Mouse (Mus musculus) embryonic stem cell, embryonic (primary cell): Measurements from ENCODE around the gene Galns.

Experiments
- CTCF ChIA-PET, 4 experiments: fragments of 300-600 bp in 2 of 4; fragments of 350-600 bp in 2 of 4; sonication (Branson Sonifier 250); formaldehyde crosslinking; loops; one replicate each; lab custom pipeline; 2022; ENCODE audit warnings: inconsistent platforms in 2 of 4; lab: Charles Lee
- POLR2A ChIA-PET, 4 experiments: fragments of 300-600 bp in 2 of 4; fragments of 350-600 bp in 2 of 4; sonication (Branson Sonifier 250); formaldehyde crosslinking; loops; one replicate each; lab custom pipeline; 2022; ENCODE audit warnings: antibody characterized with exemption in 4 of 4, inconsistent platforms in 1 of 4; lab: Charles Lee

Gene Galns

DNA sequence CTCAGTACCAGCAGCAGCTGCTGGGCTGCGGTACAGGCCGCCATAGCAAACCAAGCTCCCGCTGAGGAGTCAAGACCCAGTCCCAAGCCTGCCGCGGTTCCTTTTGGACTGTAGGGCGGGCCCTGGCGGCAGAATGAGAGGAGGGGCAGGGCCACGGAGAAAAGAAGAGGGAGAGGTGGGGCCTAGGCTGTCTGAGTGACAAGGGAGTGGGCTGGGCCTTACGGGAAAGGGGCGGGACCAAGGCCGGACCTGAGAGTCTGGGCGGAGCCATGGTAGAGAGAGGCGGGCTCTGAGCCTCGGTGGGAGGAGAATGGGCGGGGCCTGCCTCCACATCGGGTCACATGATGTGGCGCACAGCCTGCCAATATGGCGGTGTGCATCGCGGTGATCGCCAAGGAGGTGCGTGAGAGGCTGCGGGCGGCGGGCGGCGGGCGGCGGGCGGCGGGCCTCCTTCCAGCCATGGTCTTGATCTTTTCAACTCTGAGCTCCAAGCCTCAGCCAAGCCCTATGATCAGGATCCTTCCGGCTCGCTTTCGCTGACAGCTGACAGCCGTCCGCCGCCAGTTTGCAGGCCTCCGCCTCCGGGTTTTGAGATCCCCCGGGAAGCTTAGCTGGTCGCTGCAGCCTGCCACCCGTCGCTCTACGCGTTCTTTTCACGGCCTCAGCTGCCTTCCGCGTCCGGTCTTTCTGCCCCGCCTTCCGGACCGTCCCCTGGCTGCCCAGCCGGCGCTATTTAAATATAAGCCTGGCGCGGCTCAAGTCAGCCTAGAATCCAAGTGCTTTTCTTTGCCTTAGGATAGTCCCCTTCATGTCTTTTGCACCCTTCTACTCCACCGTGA lies at the start of gene Galns, which contains the start of gene Trappc2l:
Gene Galns (minus strand): TSS at position 169 of the 839 bp plus-strand sequence.
Gene Trappc2l (plus strand): TSS at position 346 of the 839 bp plus-strand sequence.
- CTCF ChIA-PET, result interaction anchor here (0.6 to 1.5 kb wide), 13 partner anchors 11 to 702 kb away, joined by 3 to 5 read pairs (median 3); partner anchors contain the start of gene Pabpn1l (in 1 of the 4)
- POLR2A ChIA-PET, result interaction anchor here (0.6 to 3.1 kb wide), 58 partner anchors 9 to 795 kb away, joined by 3 to 26 read pairs (median 4); partner anchors contain the start of genes Aprt (in 2 of the 4), Cdt1 (in 2 of the 4), Ankrd11 (in 1 of the 4) and Cbfa2t3 (in 1 of the 4)

DNA sequence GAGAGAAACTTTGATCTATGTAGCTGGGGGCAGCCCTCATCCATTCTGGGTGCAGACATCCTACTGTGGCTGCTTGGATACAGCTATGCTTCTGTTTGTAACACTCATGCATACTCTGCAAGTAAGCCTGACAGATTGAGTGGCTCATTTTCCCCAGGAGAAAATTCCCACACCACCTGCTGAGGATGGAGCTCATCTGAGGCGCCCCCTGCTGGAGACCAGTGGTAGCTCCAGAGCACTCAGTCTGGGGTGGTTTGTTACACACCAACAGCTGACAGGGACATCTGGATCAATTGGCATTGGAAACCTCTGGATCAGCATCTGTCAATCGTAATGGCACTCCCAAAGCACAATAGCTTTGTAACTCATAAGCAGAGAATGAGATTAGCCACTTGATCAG lies 48.8 kb upstream of the Galns start:
- CTCF ChIA-PET, result interaction anchor here (0.5 to 2.3 kb wide), 65 partner anchors 8 to 1730 kb away, joined by 3 to 14 read pairs (median 4); partner anchors contain the start of genes Galns (in 1 of the 4) and Pabpn1l (in 1 of the 4)
- POLR2A ChIA-PET, result interaction anchor here in 3 of 4 experiments (0.6 to 2.2 kb wide), 7 partner anchors 20 to 461 kb away, joined by 3 to 4 read pairs (median 3); no protein-coding TSS in a partner anchor

DNA sequence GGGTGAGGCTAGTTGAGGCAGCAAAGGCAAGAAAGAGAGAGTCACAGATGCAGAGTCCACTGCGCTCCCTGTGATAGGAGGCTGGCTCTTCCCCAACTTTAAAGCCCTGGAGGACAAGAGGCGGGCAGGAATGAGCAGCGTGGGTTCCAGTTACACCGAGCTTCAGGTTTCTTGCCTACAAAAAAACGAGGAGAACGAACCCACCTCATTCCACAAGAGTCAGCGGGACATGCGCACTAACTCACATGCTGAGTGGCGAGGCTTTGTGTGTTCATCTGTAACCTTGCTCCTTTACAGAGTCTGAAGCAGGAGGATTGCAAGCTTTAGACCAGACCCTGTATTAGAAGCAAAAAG lies 47.5 kb upstream of the Galns start:
- ChIA-PET CTCF (interaction anchor here (0.6 to 2.3 kb wide), 10 partner anchors 10 to 860 kb away, joined by 3 to 12 read pairs (median 6); partner anchors contain the start of gene Gas8 (in 1 of the 4)), POLR2A (interaction anchor here in 3 of 4 experiments (0.5 to 2.2 kb wide), 5 partner anchors 19 to 156 kb away, joined by 3 to 4 read pairs (median 4); partner anchors contain the start of gene Cdt1 (in 1 of the 3))

DNA sequence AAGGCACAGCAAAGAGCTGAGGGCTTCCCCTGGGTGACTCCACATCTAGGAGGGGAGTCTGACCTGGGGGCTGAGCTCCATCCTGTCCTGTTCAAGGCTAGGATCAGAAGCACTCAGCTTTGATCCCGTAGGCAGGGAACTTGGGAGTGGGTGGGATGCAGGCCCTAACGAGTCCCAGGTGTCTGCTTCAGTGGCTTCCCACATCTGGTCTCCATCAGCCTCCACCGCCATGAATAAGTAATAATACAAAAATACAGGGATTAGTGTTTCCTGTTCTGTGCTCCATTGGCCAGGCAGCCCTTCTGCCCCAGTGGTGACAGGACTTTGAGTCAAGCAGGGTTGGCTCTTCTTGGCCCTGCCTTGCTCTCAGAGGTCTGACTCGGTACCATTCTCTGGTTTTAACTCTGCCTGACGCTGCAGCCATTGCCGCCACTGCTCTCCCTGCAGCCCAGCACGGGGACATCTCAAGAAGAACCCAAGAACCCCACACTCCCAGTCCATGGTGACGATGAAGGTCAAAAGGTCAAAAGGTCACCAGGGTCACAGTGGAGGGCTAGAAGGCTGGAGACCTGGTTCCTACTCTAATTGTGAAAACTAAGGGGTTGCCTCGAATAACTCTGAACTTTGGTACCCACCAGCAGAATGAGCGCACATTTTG lies 47.0 kb upstream of the Galns start:
- CTCF ChIA-PET, result interaction anchor here in 2 of 4 experiments (0.6 to 2.3 kb wide), 4 partner anchors 10 to 40 kb away, joined by 3 to 12 read pairs (median 8); no protein-coding TSS in a partner anchor
- POLR2A ChIA-PET, result interaction anchor here in 2 of 4 experiments (0.6 to 2.2 kb wide), 5 partner anchors 18 to 156 kb away, joined by 3 to 4 read pairs (median 3); partner anchors contain the start of gene Cdt1 (in 1 of the 2)

DNA sequence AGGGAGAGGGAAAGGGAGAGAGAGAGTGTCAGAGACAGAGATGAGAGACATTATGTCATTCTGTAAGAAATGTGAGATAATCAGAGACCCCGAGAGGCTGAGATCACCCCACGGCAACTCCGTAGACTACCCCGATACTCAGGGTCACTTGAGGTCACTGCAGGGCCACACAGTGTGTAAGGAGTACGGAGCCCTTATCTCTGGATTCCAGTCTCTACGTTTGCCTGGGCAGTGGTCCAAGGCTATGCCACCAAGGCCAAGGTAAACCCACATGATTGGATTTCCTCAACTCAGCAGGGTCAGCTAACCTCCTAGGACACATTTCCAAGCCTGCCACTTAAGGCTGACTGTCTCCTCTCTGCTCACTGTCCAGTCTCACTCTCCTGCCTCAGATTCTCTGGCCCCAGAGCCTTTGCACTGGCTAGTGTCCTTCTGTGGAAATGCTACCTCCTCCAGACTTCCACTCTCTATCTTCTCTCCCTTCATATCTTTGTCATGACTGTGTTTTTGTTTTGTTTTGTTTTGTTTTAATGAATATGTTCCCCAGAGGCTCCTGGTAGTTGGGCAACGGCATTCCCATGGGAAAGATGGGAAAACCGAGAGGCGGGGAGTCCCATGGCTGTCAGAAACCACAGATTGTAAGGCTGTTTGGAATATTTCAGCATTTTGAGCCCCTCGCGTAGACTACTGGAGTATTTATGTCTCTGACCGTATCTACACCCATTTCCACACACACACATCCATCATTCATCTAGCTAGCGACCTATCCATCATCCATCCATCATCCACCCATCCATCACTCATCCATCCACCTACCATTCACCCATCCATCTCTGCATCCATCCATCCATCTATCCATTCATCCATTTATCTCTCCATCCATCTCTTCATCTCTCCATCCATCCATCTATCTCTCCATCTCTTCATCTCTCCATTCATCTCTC lies 45.1 kb upstream of the Galns start:
- ChIA-PET CTCF (no interaction called here), POLR2A (no interaction called here)

DNA sequence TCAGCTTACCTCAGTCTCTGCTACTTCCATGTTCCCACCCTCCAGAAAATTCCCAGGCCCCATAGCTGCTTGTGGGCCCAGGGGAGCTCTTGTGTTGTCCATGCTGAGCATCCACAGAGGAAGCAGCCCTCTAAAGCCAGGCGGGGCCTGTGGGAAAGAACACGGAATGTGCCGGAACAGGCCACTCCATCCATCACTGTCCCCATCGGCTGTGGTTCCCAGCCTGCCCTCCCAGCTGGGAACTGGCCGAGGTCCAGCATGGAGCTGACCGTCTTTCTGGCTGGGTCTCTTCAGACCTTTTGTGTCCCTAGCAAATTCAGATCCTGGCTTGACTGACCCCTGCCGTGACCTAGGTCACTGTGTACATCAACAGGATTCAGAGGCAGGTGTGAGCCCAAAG lies 43.5 kb upstream of the Galns start:
- CTCF ChIA-PET, result no interaction called here
- POLR2A ChIA-PET, result no interaction called here

DNA sequence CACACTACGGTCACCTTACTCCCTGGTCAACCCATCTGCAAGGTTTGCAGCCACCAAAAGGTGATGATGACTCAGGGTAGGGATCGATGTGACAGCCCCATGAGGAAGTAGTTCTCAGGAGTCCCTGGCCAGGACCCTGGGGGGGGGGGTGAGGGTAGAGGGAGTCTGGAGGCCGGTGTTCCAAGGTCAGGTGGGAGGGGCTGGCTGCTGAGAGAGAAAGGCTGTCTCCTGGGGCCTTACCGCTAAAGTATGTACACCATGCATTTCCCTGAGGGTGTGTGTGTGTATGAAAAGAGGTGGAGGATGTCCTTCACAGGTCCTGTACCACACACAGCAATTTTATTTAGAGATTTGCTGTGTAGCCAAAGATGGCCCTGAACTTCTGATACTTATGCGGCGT lies 41.4 kb upstream of the Galns start:
- ChIA-PET CTCF (interaction anchor here in 1 of 4 experiments (0.6 kb wide), 1 partner anchor 550 kb away, joined by 3 read pairs; no protein-coding TSS in a partner anchor), POLR2A (interaction anchor here in 2 of 4 experiments (0.6 to 1.5 kb wide), 4 partner anchors 10 to 659 kb away, joined by 3 to 5 read pairs (median 3); no protein-coding TSS in a partner anchor)

DNA sequence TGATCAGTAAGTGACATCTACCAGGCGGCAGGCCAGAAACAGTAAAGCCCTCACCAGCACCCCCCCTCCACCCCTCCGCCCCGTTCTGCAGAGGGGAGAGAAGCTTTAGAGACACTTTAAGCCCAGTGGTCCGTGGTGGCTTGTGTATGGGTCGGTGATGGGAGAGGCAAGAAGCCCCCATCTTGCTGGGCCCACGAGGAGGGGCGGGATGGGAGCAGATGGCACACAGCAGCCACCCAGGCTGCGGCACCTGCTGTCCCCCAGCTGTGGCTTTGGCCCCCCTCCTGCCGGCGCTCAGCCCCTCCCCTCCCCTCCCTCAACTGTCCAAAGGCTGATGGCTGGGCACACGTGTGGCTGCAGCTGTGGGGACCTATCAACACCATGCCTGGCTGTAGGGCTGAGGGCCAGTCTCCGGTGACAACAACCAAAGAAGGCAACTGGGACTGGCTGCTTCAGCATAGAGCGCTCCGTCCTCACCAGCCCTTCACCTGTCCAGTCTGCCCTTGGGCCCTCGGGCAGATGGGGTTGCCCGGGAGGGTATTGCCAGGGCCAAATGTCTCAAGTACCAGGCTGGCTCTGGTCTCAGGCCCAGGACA lies 40.2 kb upstream of the Galns start:
- CTCF ChIA-PET, result interaction anchor here in 2 of 4 experiments (1.0 to 1.5 kb wide), 3 partner anchors 8 to 9 kb away, joined by 3 to 5 read pairs (median 5); no protein-coding TSS in a partner anchor
- POLR2A ChIA-PET, result interaction anchor here in 1 of 4 experiments (0.6 kb wide), 1 partner anchor 160 kb away, joined by 3 read pairs; no protein-coding TSS in a partner anchor

DNA sequence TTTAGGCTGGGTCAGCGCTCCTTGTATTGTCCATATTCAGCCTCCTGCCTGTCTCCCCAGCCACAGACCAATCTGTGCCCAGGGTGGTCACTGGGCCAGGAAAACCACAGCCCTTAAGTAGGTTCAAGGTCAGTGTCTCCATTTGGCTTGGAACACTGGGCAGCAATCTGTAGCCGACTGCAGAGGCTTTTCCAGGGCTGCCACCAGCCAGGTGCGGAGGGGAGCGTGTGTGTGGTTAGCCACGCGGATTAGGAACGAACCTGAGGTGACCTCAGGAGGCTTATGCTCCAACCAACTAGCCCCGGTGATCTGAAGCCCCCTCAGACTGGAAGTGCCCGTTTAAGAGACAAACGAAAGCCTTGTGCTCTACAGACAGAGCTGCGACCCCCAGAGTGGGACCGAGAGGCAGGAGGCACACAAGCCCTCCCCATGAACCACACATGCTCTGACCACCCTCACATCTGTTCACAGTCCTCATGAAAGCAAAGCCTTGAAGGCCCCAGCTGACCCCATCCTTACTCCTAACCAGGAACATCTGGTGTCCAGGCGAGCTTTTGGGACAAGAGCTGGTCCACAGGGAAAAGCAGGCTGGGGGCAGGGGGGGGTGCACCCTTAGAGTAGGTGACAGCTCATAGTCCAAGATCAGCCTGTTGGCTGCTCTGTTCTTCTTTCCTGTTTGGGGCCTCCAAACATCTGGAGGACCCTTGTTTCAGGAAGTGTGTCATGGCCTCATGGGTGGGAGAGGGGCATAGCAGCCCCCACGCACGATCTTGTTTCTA lies 37.1 kb upstream of the Galns start:
- CTCF ChIA-PET, result interaction anchor here in 3 of 4 experiments (0.6 to 1.4 kb wide), 5 partner anchors 12 to 552 kb away, joined by 3 to 7 read pairs (median 4); no protein-coding TSS in a partner anchor

DNA sequence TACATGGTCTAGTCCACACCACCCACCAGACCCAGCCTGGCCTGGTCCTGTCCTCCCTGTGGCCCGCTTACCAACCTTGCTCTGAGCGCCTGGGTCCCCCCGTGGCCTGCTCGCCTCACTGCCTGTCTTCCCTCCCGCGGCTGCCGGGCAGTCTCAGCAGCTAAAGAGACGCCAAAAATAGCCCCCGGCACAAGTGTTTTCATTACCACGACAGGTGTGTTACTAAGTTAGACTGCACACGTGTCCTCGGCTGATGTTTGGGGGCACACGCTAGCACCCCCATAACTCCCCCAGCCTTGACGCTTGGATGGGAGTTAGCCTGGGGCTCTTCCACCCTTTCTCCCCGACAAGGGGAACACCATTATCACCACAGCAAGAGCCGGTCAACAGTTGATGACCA lies 35.1 kb upstream of the Galns start:
- CTCF ChIA-PET, result no interaction called here
- POLR2A ChIA-PET, result no interaction called here

More for the DNA sequence above, 37.1 kb upstream of the Galns start:
- POLR2A ChIA-PET, result interaction anchor here in 1 of 4 experiments (0.7 to 0.8 kb wide), 2 partner anchors 23 to 32 kb away, joined by 3 read pairs; no protein-coding TSS in a partner anchor

DNA sequence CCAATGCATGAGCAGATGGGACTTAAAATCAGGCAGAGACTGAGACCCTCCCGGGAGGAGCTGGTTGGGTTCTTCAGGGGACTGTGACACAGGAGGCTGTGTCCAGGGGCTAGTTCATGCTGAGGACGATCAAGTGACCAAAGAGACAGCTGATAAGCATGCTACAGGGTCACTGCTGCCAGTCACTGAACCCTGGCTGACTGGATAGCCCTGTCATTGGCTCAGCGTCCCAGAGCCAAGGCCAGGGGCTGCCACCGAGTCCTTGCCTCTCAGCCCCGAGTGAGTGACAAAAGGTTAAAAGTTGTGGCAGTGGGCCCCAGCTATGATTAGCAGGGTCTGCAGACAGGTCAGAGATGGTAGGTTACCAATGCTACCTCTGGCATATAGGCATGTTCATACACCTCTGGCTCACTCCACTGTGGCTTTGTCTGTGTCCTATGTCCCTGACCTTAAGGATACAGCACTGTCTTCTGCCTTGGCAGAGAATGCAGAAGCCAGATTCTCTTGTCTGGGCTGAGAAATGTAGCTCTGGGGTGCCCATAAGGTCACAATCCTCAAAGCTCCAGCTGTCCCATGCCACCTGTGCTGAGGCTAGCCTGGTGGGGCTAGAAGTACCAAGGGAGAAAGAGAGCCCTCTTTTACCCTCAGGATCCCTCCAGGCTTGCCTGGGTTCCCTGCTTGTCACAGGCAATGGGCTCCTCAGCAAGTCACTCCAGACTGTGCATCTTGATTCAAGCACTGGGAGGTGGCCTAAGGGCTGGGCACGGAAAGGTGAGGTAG lies 33.1 kb upstream of the Galns start:
- POLR2A ChIA-PET, result no interaction called here
- CTCF ChIA-PET, result no interaction called here

DNA sequence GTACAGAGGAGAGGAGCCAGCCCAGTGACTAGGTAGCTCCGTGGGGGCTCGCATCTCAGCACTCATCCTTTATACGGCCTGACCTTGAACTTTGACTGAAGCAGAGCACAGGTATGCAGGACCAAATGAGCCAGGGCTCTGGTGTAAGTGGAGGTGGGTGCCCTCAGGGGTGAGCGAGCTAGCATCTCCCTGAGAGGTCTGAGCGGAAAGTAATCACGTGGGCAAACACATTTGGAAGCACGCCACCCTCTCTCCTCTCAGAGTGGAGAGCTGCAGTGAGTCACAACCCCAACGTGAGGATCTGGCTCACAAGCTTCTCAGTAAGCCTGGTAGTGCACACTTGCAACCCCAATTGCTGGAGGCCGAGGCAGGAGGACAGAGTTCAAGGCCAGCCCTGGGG lies 30.8 kb upstream of the Galns start:
- CTCF ChIA-PET, result interaction anchor here in 2 of 4 experiments (1.0 to 1.5 kb wide), 6 partner anchors 9 to 79 kb away, joined by 3 to 8 read pairs (median 4); no protein-coding TSS in a partner anchor
- POLR2A ChIA-PET, result interaction anchor here in 2 of 4 experiments (1.2 to 1.7 kb wide), 5 partner anchors 9 to 149 kb away, joined by 3 to 7 read pairs (median 3); partner anchors contain the start of genes Galns (in 1 of the 2) and Trappc2l (in 1 of the 2)

DNA sequence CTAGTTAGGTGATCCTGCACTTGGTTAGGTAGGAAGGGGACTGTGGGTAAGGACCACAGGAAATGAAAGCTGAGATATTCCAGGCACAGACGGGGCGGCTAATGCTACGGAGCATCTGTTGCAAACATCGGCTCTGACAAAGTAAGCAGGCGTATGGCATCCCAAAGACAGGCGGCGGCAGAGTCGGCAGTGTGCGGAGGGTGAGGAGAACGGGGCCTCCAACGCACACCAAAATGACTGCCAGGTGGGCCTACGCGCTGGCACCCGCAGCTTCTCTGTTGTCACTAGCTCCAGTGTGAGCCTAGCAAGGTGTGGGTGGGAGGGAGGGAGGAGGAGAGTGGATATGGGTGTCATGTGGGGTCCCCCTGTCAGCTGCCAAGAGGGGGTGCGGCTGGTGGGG lies 30.1 kb upstream of the Galns start:
- CTCF ChIA-PET, result interaction anchor here in 3 of 4 experiments (0.5 to 1.6 kb wide), 8 partner anchors 10 to 675 kb away, joined by 3 to 13 read pairs (median 5); no protein-coding TSS in a partner anchor
- POLR2A ChIA-PET, result interaction anchor here in 2 of 4 experiments (0.5 to 1.7 kb wide), 8 partner anchors 10 to 1643 kb away, joined by 3 to 7 read pairs (median 3); partner anchors contain the start of genes Acsf3 (in 1 of the 2), Galns (in 1 of the 2) and Trappc2l (in 1 of the 2)

DNA sequence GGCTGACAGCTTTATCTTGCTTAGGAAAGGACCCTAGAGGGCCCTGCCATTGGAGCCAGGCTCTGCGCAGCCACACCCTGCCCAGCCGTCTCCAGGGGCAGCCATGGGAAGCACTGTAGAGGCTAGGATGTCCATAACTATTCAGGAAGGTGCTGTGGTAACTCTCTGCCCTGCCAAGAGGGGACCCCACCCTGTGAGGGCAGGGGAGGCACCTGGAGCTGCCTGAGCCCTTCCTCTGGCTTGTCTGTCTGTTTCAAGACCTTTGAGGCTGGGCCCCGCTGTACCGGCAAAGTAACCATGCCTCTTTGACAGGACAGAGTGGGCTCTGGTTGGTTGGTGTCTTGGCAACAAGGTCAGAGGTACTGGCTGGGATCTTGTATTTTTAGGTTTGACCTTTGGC lies 29.6 kb upstream of the Galns start:
- ChIA-PET CTCF (interaction anchor here in 2 of 4 experiments (0.8 to 1.6 kb wide), 3 partner anchors 19 to 23 kb away, joined by 3 to 9 read pairs (median 4); no protein-coding TSS in a partner anchor), POLR2A (interaction anchor here in 2 of 4 experiments (0.5 to 1.7 kb wide), 6 partner anchors 10 to 1643 kb away, joined by 3 to 5 read pairs (median 3); partner anchors contain the start of gene Acsf3 (in 1 of the 2))
